ENCODE assay signal across 12 mouse cellular contexts in genomic region chr15:77912585-77912984, GRCm38 (mm10). TPM values are rescaled to one million over a fixed set of nuclear protein-coding genes. Genes with fewer than 3 reads are reported as not detected.
DNase-seq lines count a peak whose midpoint lies in the region; ATAC-seq and TF ChIP-seq lines count a peak whose summit lies in the region.
"Had no signal": no experiment of that assay in that cellular context is flagged by ENCODE, and none has a peak within 500 bp of the region (broad histone marks: within the 10 kb centered on the region; RNA-seq: fewer than 3 reads in every experiment).

No protein-coding gene starts in this region.

- H3K27ac ChIP-seq in kidney, embryonic 16.5 days (ENCODE audit: low read length): peak overlapping the region; percentile 73
- peak overlapping the region; percentile 78 for H3K27ac ChIP-seq in ES-Bruce4 (ENCODE audit: insufficient read depth, low read length)
- 0 out of 2 replicates have a peak overlapping the region, but pooled peaks have one; percentile 7 for H3K27ac ChIP-seq in embryonic facial prominence, embryonic 12.5 days
- no peak overlapping the region for H3K27ac ChIP-seq in intestine, embryonic 16.5 days (ENCODE audit: low read length)
- H3K27ac ChIP-seq: embryonic facial prominence, embryonic 15.5 days had no signal

- H3K4me2 ChIP-seq in kidney, embryonic 16.5 days (replicated peaks; ENCODE audit: low read depth, low read length): no peak overlapping the region
- no peak overlapping the region for H3K4me2 ChIP-seq in embryonic facial prominence, embryonic 12.5 days (replicated peaks)
- no peak overlapping the region for H3K4me2 ChIP-seq in intestine, embryonic 16.5 days (ENCODE audit: low read depth, low read length)
- H3K4me2 ChIP-seq: embryonic facial prominence, embryonic 15.5 days had no signal

- 33% methylated on average over 7 of the region's 7 CpGs for WGBS in kidney, embryonic 16.5 days
- WGBS in embryonic facial prominence, embryonic 12.5 days: 38% methylated on average over 7 of the region's 7 CpGs
- WGBS in intestine, embryonic 16.5 days: 59% methylated on average over 7 of the region's 7 CpGs

- peak overlapping the region; percentile 37; the same call in 1 of the 2 replicates for H3K9ac ChIP-seq in kidney, embryonic 16.5 days (replicated peaks; ENCODE audit: low read length)
- H3K9ac ChIP-seq in ES-Bruce4 (ENCODE audit: low read depth, poor library complexity, severe bottlenecking): no peak overlapping the region
- no peak overlapping the region for H3K9ac ChIP-seq in embryonic facial prominence, embryonic 12.5 days
- H3K9ac ChIP-seq in intestine, embryonic 16.5 days (ENCODE audit: low read depth, low read length): no peak overlapping the region
- H3K9ac ChIP-seq: embryonic facial prominence, embryonic 15.5 days had no signal

- TF ChIP-seq POLR2A in ES-Bruce4 (IDR thresholded peaks at IDR 0.05; ENCODE audit: insufficient read depth, low read length): no peak

- H3K4me1 ChIP-seq in kidney, embryonic 16.5 days (ENCODE audit: insufficient read depth, low read length): peaks cover 29% of the 10 kb centered on the region
- H3K4me1 ChIP-seq in ES-Bruce4 (ENCODE audit: control insufficient read depth, insufficient read depth, low read length): peaks cover 18% of the 10 kb centered on the region
- peaks cover 10% of the 10 kb centered on the region; the same call in 1 of the 2 replicates for H3K4me1 ChIP-seq in embryonic facial prominence, embryonic 12.5 days
- peaks cover 9% of the 10 kb centered on the region for H3K4me1 ChIP-seq in intestine, embryonic 16.5 days (ENCODE audit: control insufficient read depth, insufficient read depth, low read length)
- H3K4me1 ChIP-seq: embryonic facial prominence, embryonic 15.5 days had no signal

- TF ChIP-seq EP300 in ES-Bruce4 (IDR thresholded peaks at IDR 0.05; ENCODE audit: insufficient read depth, low read depth, low read length): peak; percentile 85

- H3K36me3 ChIP-seq in kidney, embryonic 16.5 days (ENCODE audit: insufficient read depth, low read length): peaks cover 24% of the 10 kb centered on the region
- H3K36me3 ChIP-seq in ES-Bruce4 (ENCODE audit: control insufficient read depth, insufficient read depth, low read length, poor library complexity, severe bottlenecking): peaks cover 3% of the 10 kb centered on the region
- H3K36me3 ChIP-seq in embryonic facial prominence, embryonic 12.5 days: peaks cover 30% of the 10 kb centered on the region
- H3K36me3 ChIP-seq in intestine, embryonic 16.5 days (ENCODE audit: control insufficient read depth, insufficient read depth, low read length): peaks cover 16% of the 10 kb centered on the region; the same call in 1 of the 2 replicates

- no peak; the same call in 1 of the 2 replicates for ATAC-seq in kidney, embryonic 16.5 days (ENCODE audit: low FRiP score, low TSS enrichment)
- no peak for ATAC-seq in embryonic facial prominence, embryonic 12.5 days (ENCODE audit: insufficient number of reproducible peaks, insufficient read depth, low FRiP score, low TSS enrichment)
- no peak for ATAC-seq in intestine, embryonic 16.5 days

- H3K9me3 ChIP-seq in kidney, embryonic 16.5 days (ENCODE audit: low read length): no peaks in the 10 kb centered on the region
- H3K9me3 ChIP-seq in ES-Bruce4 (replicated peaks; ENCODE audit: control insufficient read depth, insufficient read depth, low read length, poor library complexity, severe bottlenecking): no peaks in the 10 kb centered on the region
- H3K9me3 ChIP-seq in embryonic facial prominence, embryonic 12.5 days: no peaks in the 10 kb centered on the region
- no peaks in the 10 kb centered on the region for H3K9me3 ChIP-seq in intestine, embryonic 16.5 days (ENCODE audit: control insufficient read depth, low read length)
- H3K9me3 ChIP-seq: embryonic facial prominence, embryonic 15.5 days had no signal

- no peaks in the 10 kb centered on the region for H3K27me3 ChIP-seq in kidney, embryonic 16.5 days (ENCODE audit: insufficient read depth, low read length)
- H3K27me3 ChIP-seq in ES-Bruce4 (ENCODE audit: control insufficient read depth, insufficient read depth, low read length, poor library complexity, severe bottlenecking): no peaks in the 10 kb centered on the region
- H3K27me3 ChIP-seq in embryonic facial prominence, embryonic 12.5 days: no peaks in the 10 kb centered on the region
- no peaks in the 10 kb centered on the region for H3K27me3 ChIP-seq in intestine, embryonic 16.5 days (replicated peaks; ENCODE audit: control insufficient read depth, insufficient read depth, low read length)
- H3K27me3 ChIP-seq: embryonic facial prominence, embryonic 15.5 days had no signal

- TF ChIP-seq CTCF in ES-Bruce4 (IDR thresholded peaks at IDR 0.05; ENCODE audit: low read depth, low read length): no peak

- intact Hi-C loops in gastrocnemius, postnatal 14 days (cut with DNase I; ENCODE audit: low total_unique reads): no loop called here

- peak; percentile 28 for DNase-seq in gastrocnemius, postnatal 25 days
- no peak for DNase-seq in gastrocnemius, postnatal 14 days
- no peak for DNase-seq in kidney, adult 11 months
- DNase-seq in layer of hippocampus, postnatal 25 days (ENCODE audit: extremely low spot score in 1 of 2, low spot score in 1 of 2): no peak
- DNase-seq: cerebellum, adult 18-20 months; lung, adult 2 months; retina, postnatal 1 day had no signal

- no peak overlapping the region for H3K4me3 ChIP-seq in kidney, embryonic 16.5 days (ENCODE audit: low read length)
- H3K4me3 ChIP-seq in ES-Bruce4 (ENCODE audit: low read depth, low read length): no peak overlapping the region
- no peak overlapping the region for H3K4me3 ChIP-seq in embryonic facial prominence, embryonic 12.5 days
- no peak overlapping the region for H3K4me3 ChIP-seq in intestine, embryonic 16.5 days (ENCODE audit: low read length)
- H3K4me3 ChIP-seq: embryonic facial prominence, embryonic 15.5 days had no signal

RNA-seq across cellular contexts. Expression of gene Txn2, which starts 16.2 kb away (rescaled TPM):
- 100 to 1,000 TPM; 210 to 254 TPM for total RNA-seq in gastrocnemius, postnatal 25 days (2021)
- total RNA-seq in gastrocnemius, postnatal 14 days (2021): 100 to 1,000 TPM; 221 to 245 TPM
- polyA plus RNA-seq in kidney, embryonic 16.5 days (2015; fragmentation: Nextera tagmentation; extraction: Ambion mirVana): 275 and 307 TPM in 2 replicates
- polyA plus RNA-seq in ES-Bruce4 (2011; ENCODE audit: insufficient read depth, insufficient read length, low read depth, missing spikeins): 167 and 174 TPM in 2 replicates
- polyA plus RNA-seq in embryonic facial prominence, embryonic 12.5 days (2016; fragmentation: Nextera tagmentation; extraction: Ambion mirVana): 220 and 236 TPM in 2 replicates
- polyA plus RNA-seq in intestine, embryonic 16.5 days (2015; fragmentation: Nextera tagmentation; extraction: Ambion mirVana): 357 and 388 TPM in 2 replicates
- total RNA-seq in layer of hippocampus, postnatal 25 days (2021): 100 to 1,000 TPM; 115 to 140 TPM

RNA-seq across cellular contexts. Expression of gene Foxred2, which starts 43.9 kb away (rescaled TPM):
- total RNA-seq in gastrocnemius, postnatal 25 days (2021): under 1 TPM; 0.54 to 0.86 TPM
- 1 to 10 TPM; 1.2 to 1.6 TPM for total RNA-seq in gastrocnemius, postnatal 14 days (2021)
- 4.9 and 5.2 TPM in 2 replicates for polyA plus RNA-seq in kidney, embryonic 16.5 days (2015; fragmentation: Nextera tagmentation; extraction: Ambion mirVana)
- polyA plus RNA-seq in ES-Bruce4 (2011; ENCODE audit: insufficient read depth, insufficient read length, low read depth, missing spikeins): 10.1 and 10.9 TPM in 2 replicates
- polyA plus RNA-seq in embryonic facial prominence, embryonic 12.5 days (2016; fragmentation: Nextera tagmentation; extraction: Ambion mirVana): 8.1 and 8.6 TPM in 2 replicates
- 1.8 and 2.0 TPM in 2 replicates for polyA plus RNA-seq in intestine, embryonic 16.5 days (2015; fragmentation: Nextera tagmentation; extraction: Ambion mirVana)
- total RNA-seq in layer of hippocampus, postnatal 25 days (2021): 10 to 100 TPM; 11.0 to 13.4 TPM

RNA-seq across cellular contexts. Expression of gene Eif3d, which starts 58.0 kb away (rescaled TPM):
- total RNA-seq in gastrocnemius, postnatal 25 days (2021): 10 to 100 TPM; 52.8 to 52.9 TPM
- total RNA-seq in gastrocnemius, postnatal 14 days (2021): 10 to 100 TPM; 67.7 to 73.6 TPM
- 212 and 222 TPM in 2 replicates for polyA plus RNA-seq in kidney, embryonic 16.5 days (2015; fragmentation: Nextera tagmentation; extraction: Ambion mirVana)
- polyA plus RNA-seq in ES-Bruce4 (2011; ENCODE audit: insufficient read depth, insufficient read length, low read depth, missing spikeins): 357 and 409 TPM in 2 replicates
- polyA plus RNA-seq in embryonic facial prominence, embryonic 12.5 days (2016; fragmentation: Nextera tagmentation; extraction: Ambion mirVana): 216 and 221 TPM in 2 replicates
- 166 and 186 TPM in 2 replicates for polyA plus RNA-seq in intestine, embryonic 16.5 days (2015; fragmentation: Nextera tagmentation; extraction: Ambion mirVana)
- total RNA-seq in layer of hippocampus, postnatal 25 days (2021): 100 to 1,000 TPM in 1 of 2 experiments, 10 to 100 TPM in 1; 91.1 to 109 TPM
